In genomic region chr16:90394761-90395160, GRCm38 (mm10) we compare ENCODE assay signal across 16 mouse cellular contexts. TPM values are rescaled to one million over a fixed set of nuclear protein-coding genes. Genes with fewer than 3 reads are reported as not detected.
DNase-seq lines count a peak whose midpoint lies in the region; ATAC-seq and TF ChIP-seq lines count a peak whose summit lies in the region.
"Had no signal": no experiment of that assay in that cellular context is flagged by ENCODE, and none has a peak within 500 bp of the region (broad histone marks: within the 10 kb centered on the region; RNA-seq: fewer than 3 reads in every experiment).

No protein-coding gene starts in this region.

- no peak overlapping the region for H3K9ac ChIP-seq in hindbrain, embryonic 15.5 days
- no peak overlapping the region for H3K9ac ChIP-seq in hindbrain, embryonic 16.5 days (ENCODE audit: low read depth, low read length)
- H3K9ac ChIP-seq in stomach, embryonic 14.5 days (replicated peaks; ENCODE audit: low read depth, low read length): no peak overlapping the region
- H3K9ac ChIP-seq in stomach, postnatal 0 days (ENCODE audit: low read length): no peak overlapping the region
- H3K9ac ChIP-seq in kidney, embryonic 15.5 days: no peak overlapping the region
- H3K9ac ChIP-seq: liver, embryonic 13.5 days had no signal

- H3K36me3 ChIP-seq in hindbrain, embryonic 15.5 days: peaks cover 9% of the 10 kb centered on the region
- H3K36me3 ChIP-seq in hindbrain, embryonic 16.5 days (ENCODE audit: control insufficient read depth, insufficient read depth, low read length): peaks cover 4% of the 10 kb centered on the region; the same call in 1 of the 2 replicates
- H3K36me3 ChIP-seq in stomach, embryonic 14.5 days (ENCODE audit: control insufficient read depth, insufficient read depth, low read length): peaks cover 11% of the 10 kb centered on the region; the same call in 1 of the 2 replicates
- no peaks in the 10 kb centered on the region for H3K36me3 ChIP-seq in stomach, postnatal 0 days (ENCODE audit: control insufficient read depth, insufficient read depth, low read length)
- H3K36me3 ChIP-seq in kidney, embryonic 15.5 days: peaks cover 31% of the 10 kb centered on the region

- no peak overlapping the region for H3K4me3 ChIP-seq in hindbrain, embryonic 15.5 days
- no peak overlapping the region for H3K4me3 ChIP-seq in hindbrain, embryonic 16.5 days (ENCODE audit: low read length)
- no peak overlapping the region for H3K4me3 ChIP-seq in stomach, embryonic 14.5 days (ENCODE audit: low read depth, low read length)
- no peak overlapping the region for H3K4me3 ChIP-seq in stomach, postnatal 0 days (ENCODE audit: low read depth, low read length)
- no peak overlapping the region for H3K4me3 ChIP-seq in kidney, embryonic 15.5 days (replicated peaks)
- H3K4me3 ChIP-seq: heart, embryonic 10.5 days; left cerebral cortex, adult 2 months; liver, embryonic 13.5 days had no signal

- no peaks in the 10 kb centered on the region for H3K27me3 ChIP-seq in hindbrain, embryonic 15.5 days
- H3K27me3 ChIP-seq in hindbrain, embryonic 16.5 days (replicated peaks; ENCODE audit: control insufficient read depth, insufficient read depth, low read length): no peaks in the 10 kb centered on the region
- no peaks in the 10 kb centered on the region for H3K27me3 ChIP-seq in stomach, embryonic 14.5 days (ENCODE audit: control insufficient read depth, insufficient read depth, low read length)
- no peaks in the 10 kb centered on the region for H3K27me3 ChIP-seq in stomach, postnatal 0 days (ENCODE audit: control insufficient read depth, insufficient read depth, low read length)
- no peaks in the 10 kb centered on the region for H3K27me3 ChIP-seq in kidney, embryonic 15.5 days
- H3K27me3 ChIP-seq: liver, embryonic 13.5 days had no signal

- TF ChIP-seq CTCF in stomach, postnatal 0 days (IDR thresholded peaks at IDR 0.05; ENCODE audit: low read depth): no peak

- 44% methylated on average over 4 of the region's 4 CpGs for WGBS in hindbrain, embryonic 15.5 days
- WGBS in hindbrain, embryonic 16.5 days: 46% methylated on average over 4 of the region's 4 CpGs
- 67% methylated on average over 4 of the region's 4 CpGs for WGBS in stomach, embryonic 14.5 days
- WGBS in stomach, postnatal 0 days: 64% methylated on average over 4 of the region's 4 CpGs
- WGBS in kidney, embryonic 15.5 days: 86% methylated on average over 4 of the region's 4 CpGs

- DNase-seq in stomach, postnatal 0 days (ENCODE audit: low spot score): no peak
- no peak for DNase-seq in retina, postnatal 1 day
- DNase-seq in right cerebral cortex, postnatal 10 days (ENCODE audit: low spot score in 2 of 2): no peak
- DNase-seq: adrenal gland, adult 8-10 months; cerebellum, adult 2 months; gastrocnemius, postnatal 10 days; liver, embryonic 13.5 days; right cerebral cortex, postnatal 4 days; thymus, adult 18-20 months had no signal

- no peaks in the 10 kb centered on the region for H3K9me3 ChIP-seq in hindbrain, embryonic 15.5 days
- no peaks in the 10 kb centered on the region for H3K9me3 ChIP-seq in hindbrain, embryonic 16.5 days (ENCODE audit: control insufficient read depth, low read length)
- H3K9me3 ChIP-seq in stomach, embryonic 14.5 days (ENCODE audit: control insufficient read depth, low read depth, low read length): peaks cover 8% of the 10 kb centered on the region; the same call in 1 of the 2 replicates
- no peaks in the 10 kb centered on the region for H3K9me3 ChIP-seq in stomach, postnatal 0 days (ENCODE audit: control insufficient read depth, low read length)
- no peaks in the 10 kb centered on the region; the same call in 1 of the 2 replicates for H3K9me3 ChIP-seq in kidney, embryonic 15.5 days (replicated peaks)
- H3K9me3 ChIP-seq: heart, embryonic 10.5 days; liver, embryonic 13.5 days had no signal

- no peak overlapping the region for H3K4me2 ChIP-seq in hindbrain, embryonic 15.5 days
- no peak overlapping the region for H3K4me2 ChIP-seq in hindbrain, embryonic 16.5 days (ENCODE audit: low read length)
- no peak overlapping the region for H3K4me2 ChIP-seq in stomach, embryonic 14.5 days (replicated peaks; ENCODE audit: low read depth, low read length)
- no peak overlapping the region for H3K4me2 ChIP-seq in stomach, postnatal 0 days (replicated peaks; ENCODE audit: low read depth)
- H3K4me2 ChIP-seq in kidney, embryonic 15.5 days: no peak overlapping the region
- H3K4me2 ChIP-seq: liver, embryonic 13.5 days had no signal

- TF ChIP-seq EP300 in stomach, postnatal 0 days (optimal IDR thresholded peaks at IDR 0.05): no peak

- H3K4me1 ChIP-seq in hindbrain, embryonic 15.5 days (replicated peaks): peaks cover 7% of the 10 kb centered on the region; the same call in 1 of the 2 replicates
- peaks cover 3% of the 10 kb centered on the region; the same call in 1 of the 2 replicates for H3K4me1 ChIP-seq in hindbrain, embryonic 16.5 days (ENCODE audit: control insufficient read depth, insufficient read depth, low read depth, low read length)
- H3K4me1 ChIP-seq in stomach, embryonic 14.5 days (ENCODE audit: control insufficient read depth, insufficient read depth, low read length): peaks cover 6% of the 10 kb centered on the region; the same call in 1 of the 2 replicates
- no peaks in the 10 kb centered on the region for H3K4me1 ChIP-seq in stomach, postnatal 0 days (replicated peaks; ENCODE audit: control insufficient read depth, insufficient read depth)
- H3K4me1 ChIP-seq in kidney, embryonic 15.5 days: peaks cover 38% of the 10 kb centered on the region

- H3K27ac ChIP-seq in hindbrain, embryonic 15.5 days (replicated peaks): no peak overlapping the region
- no peak overlapping the region for H3K27ac ChIP-seq in hindbrain, embryonic 16.5 days (ENCODE audit: low read depth, low read length)
- no peak overlapping the region for H3K27ac ChIP-seq in stomach, embryonic 14.5 days (ENCODE audit: low read length)
- H3K27ac ChIP-seq in stomach, postnatal 0 days (replicated peaks): no peak overlapping the region
- H3K27ac ChIP-seq in kidney, embryonic 15.5 days: no peak overlapping the region
- H3K27ac ChIP-seq: heart, embryonic 10.5 days; left cerebral cortex, adult 2 months; liver, embryonic 13.5 days had no signal

- 0 out of 2 replicates have a peak, but pooled peaks have one; percentile 25 for ATAC-seq in hindbrain, embryonic 15.5 days (ENCODE audit: low FRiP score, low read depth)
- no peak for ATAC-seq in hindbrain, embryonic 16.5 days
- ATAC-seq in stomach, embryonic 14.5 days (ENCODE audit: insufficient number of reproducible peaks, insufficient read depth, low FRiP score, low read depth): peak; percentile 38; the same call in 1 of the 2 replicates
- no peak for ATAC-seq in stomach, postnatal 0 days (ENCODE audit: low FRiP score, low TSS enrichment)
- ATAC-seq in kidney, embryonic 15.5 days (replicated peaks; ENCODE audit: low FRiP score): peak; percentile 24; the same call in 1 of the 2 replicates
- ATAC-seq: CD4-positive, CD25-positive, alpha-beta regulatory T cell, adult 4 months had no signal

RNA-seq across cellular contexts. Expression of gene Hunk, which starts 8.9 kb away (rescaled TPM):
- polyA plus RNA-seq in hindbrain, embryonic 15.5 days (2015; fragmentation: Nextera tagmentation; extraction: Ambion mirVana): 6.3 and 7.1 TPM in 2 replicates
- 4.7 and 7.2 TPM in 2 replicates for polyA plus RNA-seq in hindbrain, embryonic 16.5 days (2015; fragmentation: Nextera tagmentation; extraction: Ambion mirVana)
- 10.7 and 11.7 TPM in 2 replicates for polyA plus RNA-seq in stomach, embryonic 14.5 days (2014; fragmentation: Nextera tagmentation; extraction: Ambion mirVana)
- polyA plus RNA-seq in stomach, postnatal 0 days (2015; fragmentation: Nextera tagmentation; extraction: Ambion mirVana): 1.8 and 1.9 TPM in 2 replicates
- polyA plus RNA-seq in kidney, embryonic 15.5 days (2015; fragmentation: Nextera tagmentation; extraction: Ambion mirVana): 11.8 and 13.5 TPM in 2 replicates
- polyA plus RNA-seq: CD4-positive, CD25-positive, alpha-beta regulatory T cell, adult 4 months had no signal

Comparison
In these comparisons a context has a peak if more than half of its experiments do, and no peak if none do; other contexts are left out.
1. ATAC-seq: peak in hindbrain, embryonic 15.5 days (single experiment), stomach, embryonic 14.5 days (single experiment) and kidney, embryonic 15.5 days (single experiment); none in hindbrain, embryonic 16.5 days (single experiment) and stomach, postnatal 0 days (single experiment).